Mouse (Mus musculus) urinary bladder, postnatal 36 days (tissue): ENCODE results near the gene Lin7b.

Experiments
- DNase-seq, 2 experiments: peaks; one replicate each; pipeline ENCODE4 v3.0.0; 2022; ENCODE audit warnings: low spot score in 2 of 2, mixed read lengths in 1 of 2

Gene Lin7b

DNA sequence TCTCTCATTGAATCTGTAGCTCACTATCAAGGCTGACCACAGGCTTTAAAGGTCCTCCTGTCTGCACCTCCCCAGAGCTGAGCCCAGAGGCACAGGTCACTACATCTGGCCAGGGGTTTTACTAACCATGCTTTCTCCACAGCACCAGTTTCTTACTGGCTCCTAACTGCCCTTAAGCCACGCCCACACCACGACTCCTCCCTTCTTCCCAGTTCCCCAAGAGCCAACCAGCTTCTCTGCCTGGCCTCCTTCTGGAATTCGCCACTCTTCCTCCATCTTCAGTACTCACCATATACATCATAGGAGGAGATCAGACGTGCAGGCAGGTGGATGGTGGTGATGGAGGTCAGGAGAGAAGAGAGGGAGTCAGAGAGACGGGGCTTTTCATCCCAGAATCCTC is 17.3 kb downstream of the Lin7b start:
- no peak for DNase-seq

DNA sequence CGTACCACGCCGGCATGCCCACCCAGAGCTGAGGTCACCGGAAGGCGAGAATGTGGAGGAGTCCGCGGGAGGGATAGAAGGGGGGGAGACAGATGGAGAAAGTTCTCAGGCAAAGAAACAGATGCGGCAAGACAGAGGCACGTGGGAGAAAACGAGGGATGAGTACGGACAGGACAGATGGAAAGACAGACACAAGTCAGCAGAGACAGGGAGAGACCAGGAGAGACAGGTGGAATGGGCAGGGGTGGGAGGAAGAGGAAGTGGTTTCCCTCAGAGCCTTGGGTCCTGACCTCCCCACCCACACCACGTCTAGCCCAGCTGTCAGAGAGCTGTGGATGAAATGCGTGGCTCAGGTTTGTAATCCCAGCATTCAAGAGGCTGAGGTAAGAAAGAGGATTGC is 23.5 kb downstream of the Lin7b start:
- no peak for DNase-seq

DNA sequence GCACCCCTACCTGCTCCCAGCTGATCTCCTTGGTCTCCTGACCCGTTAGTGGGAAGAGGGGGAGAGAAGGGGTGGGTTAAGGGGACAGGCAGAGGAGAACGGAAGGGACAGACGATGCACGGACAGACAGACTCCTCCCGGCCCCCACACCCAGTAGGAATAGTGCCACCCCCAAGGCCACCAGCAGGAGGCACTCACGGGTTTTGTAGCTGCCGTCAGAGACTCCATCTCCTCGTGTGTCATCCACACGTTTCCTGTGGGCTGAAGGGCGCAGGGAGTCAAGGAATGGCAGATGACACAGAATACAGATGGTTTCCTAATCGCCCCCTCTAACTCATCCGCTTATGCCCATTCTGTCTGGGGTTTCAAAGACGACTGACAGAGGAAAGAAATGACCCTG is 26.8 kb downstream of the Lin7b start:
- DNase-seq = no peak

DNA sequence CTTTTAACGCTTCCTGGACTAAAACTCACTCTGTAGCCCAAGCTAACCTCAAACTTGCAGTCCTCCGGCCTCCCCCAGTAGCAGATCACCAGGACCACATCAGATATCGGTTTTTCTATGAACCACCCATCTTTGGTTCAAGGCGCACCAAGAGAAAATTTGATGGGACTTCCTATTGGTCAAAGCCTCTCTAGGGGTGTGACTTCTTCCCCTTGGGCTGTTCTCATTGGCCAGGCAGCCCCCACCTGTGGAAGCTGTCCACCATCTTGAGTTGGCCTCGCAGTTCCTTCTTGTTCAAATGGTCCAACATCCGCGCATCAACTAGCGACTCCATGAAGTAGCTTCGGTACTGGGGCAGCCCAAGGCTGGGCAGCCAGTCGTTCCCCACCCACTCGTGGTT is 28.3 kb downstream of the Lin7b start:
- DNase-seq = no peak

DNA sequence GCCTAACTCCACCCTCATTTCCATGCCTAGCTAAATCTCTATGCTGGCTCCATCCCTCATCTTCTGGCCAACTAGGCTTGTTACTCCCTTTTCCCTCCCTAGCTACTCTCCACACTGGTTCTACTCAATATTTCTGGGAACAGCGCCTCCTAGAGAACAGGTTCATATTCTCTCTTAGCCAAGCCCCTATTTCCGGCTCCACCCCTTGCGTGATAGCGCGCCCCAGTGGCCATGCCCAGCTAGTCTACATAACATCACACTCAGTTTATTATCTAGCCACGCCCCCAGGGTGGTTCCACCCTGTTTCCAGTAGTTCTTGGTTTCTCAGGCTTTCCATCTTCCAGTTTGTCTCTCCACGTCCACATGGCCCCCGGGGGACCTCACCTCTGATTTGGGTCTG is 29.1 kb downstream of the Lin7b start:
- DNase-seq = peak; percentile 68 to 75

DNA sequence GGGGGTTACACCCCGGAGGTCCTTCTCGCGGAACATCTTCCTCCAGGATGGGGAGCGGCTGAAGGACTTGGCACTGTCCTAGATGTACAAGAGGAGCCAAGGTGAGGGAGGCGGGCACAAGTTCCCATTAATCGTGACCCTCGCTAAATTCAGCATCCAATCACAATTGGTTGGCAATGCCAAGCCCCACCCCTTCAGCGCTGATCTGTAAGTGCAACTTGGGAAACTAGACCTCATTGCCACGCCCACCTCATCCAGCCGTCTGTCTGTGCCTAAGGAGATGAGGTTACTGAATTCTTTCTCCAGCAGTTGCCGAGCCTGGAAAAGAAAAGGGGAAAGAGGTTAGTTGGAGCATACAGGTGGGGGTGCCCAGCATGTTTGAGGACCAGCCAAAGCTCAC is 29.7 kb downstream of the Lin7b start:
- peak in 1 of 2 experiments; percentile 18 for DNase-seq

DNA sequence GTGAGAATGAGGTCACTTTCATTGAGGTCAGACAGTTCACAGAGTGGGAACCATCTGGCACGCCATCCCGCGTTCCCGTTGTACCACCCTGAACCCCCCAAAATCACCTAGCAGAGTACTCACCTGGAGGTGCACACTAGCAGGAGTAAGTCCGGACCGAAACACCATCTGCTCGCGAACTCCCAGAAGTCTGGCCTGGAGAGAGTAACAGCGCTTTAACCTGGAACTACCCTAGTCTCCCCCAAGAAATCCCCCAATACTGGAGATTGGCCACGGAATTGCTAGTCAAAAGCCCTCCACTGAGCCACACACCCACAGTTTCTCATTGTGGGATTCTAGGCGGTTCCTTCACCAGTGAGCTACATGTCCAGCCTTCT is 30.3 kb downstream of the Lin7b start:
- no peak for DNase-seq

DNA sequence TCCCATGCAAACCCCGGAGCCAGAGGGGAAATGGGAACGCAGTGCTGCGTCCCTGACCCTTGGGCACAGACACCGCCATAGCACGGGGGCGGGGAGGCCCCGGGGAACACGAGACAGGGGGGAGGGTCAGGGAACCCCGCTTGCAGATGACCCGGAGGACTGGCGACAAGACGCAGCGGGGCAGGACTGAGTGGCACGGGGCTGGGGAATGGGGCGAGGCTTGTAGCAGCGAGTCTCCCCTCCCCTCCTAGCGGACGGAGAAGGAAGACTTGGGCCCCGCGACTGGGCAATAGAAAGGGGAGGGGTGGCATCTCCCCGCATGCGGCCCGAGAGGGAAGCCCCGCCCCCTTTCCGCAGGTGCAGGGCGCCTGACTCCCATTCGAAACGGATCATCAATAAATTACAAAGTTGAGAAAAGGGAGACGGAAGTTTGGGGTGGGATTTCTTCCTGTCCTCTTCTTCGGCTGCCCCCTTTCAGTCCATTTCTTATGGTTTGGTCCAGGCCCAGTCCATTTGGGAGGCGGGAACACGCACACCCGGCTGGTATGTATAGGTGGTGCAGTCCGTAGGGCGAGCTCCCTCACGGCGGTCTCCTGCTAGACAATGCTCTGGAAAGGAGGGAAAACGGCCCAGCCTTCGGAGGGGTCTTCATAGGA is 30.8 kb downstream of the Lin7b start:
- DNase-seq = peak; percentile 65

DNA sequence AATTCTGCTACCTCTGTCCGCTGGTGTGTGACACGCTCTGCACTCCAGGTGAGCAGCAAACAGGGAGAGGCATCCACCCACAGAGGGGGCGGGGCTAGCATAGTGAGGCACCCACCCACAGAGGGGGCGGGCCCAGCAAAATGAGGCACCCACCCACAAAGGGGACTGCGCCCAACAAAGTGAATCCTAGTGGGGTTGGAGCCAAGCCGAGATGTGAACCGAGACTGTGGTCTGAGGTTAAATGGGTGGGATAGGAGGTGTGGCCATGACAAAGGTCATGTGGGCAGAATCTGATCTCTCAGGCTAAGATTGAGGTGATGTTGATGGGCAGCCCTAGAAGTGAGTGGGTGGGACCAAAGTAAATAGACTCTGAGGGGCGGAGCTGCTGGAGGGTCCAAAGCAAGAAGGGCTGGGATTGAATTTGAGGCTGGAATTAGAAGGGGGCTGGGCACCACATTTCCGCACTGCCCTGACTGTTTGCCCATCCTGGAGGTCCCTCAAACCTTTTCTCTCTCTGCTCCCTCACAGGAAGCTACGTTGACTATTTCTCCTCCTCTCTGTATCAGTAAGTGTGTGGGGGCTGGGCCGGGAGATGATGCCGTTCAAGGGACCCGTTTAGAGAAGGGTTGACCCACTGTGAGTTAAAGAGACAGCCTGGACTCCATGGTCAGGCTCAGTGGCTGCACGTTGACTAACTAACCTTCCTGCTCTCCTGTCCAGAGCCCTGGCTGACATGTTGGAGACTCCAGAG is 32.0 kb downstream of the Lin7b start:
- peak; percentile 53 to 60 for DNase-seq

DNA sequence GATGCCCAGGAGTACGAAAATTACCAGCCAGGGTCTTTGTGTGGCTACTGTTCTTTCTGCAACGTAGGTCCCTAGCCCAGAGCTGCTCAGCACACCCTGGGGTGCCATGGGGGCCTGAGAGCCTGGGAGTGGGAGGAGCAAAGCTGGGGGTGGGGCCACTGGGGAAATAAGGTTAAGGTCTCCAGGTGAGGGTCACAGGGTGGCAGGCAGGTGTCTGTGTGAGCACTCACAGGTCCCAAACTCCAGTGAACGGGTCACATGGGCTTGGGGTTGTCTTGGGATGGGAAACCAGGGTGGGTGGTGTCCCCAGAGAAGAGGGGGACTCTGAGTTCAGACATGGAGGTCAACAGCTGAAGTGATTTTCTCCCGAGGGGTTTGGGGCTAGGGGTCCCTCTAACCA is 32.9 kb downstream of the Lin7b start:
- no peak for DNase-seq

DNA sequence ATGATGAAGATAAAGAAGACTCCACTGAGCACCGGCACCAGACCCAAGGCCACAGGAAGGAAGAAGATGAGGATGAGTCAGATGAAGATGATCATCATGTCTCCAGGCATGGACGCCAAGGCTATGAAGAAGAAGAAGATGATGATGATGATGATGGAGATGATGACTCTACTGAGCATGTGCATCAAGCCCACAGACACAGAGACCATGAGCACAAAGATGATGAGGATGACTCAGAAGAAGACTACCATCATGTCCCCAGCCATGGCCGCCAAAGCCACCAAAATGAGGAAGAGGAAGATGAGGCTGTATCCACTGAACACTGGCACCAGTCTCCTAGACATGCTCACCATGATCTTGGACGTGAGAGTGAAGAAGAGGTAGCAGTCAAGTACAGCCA is 34.1 kb downstream of the Lin7b start:
- no peak for DNase-seq

DNA sequence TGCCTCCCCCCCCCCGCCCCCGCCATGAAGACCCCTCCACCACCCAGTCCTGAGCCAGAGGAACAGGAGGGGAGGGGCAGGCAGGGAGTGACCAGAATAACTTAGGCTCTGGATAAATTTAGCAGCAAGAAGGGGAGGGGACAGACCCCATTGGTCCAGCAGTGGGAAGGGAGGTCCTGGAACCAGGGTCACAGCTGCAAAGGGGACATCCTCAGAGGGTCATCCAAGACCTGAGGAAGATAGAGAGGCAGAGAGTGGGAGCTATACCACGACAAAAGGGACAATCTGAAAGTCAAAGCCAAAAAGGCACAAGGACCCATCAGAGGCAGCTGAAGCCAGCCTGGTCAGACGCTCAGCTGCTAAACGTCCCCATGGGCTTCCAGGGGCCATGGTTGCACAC is 35.3 kb downstream of the Lin7b start, which contains the start of gene Hrc:
TSS of gene Hrc (plus strand) at position 235 of the 400 bp plus-strand sequence.
- no peak for DNase-seq

DNA sequence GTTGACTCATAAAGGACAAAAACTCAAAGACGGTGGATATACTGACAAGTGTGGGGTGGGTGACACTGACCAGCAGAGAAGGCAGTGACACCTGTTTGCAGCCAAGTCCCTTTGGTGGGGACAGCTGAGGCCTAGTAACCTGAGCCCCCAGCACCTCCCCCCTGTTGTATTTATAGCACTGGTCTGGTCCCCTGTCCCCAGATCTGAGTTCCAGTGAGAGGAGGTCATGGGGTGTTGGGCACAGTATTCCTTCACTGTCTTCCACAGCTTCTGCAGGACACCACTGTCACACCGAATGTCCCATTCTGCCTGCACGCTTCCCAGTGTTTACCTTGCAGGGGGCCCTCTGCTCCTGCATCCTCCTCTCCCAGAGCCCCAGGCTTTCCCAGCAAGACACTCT is 35.8 kb downstream of the Lin7b start:
- DNase-seq = no peak

DNA sequence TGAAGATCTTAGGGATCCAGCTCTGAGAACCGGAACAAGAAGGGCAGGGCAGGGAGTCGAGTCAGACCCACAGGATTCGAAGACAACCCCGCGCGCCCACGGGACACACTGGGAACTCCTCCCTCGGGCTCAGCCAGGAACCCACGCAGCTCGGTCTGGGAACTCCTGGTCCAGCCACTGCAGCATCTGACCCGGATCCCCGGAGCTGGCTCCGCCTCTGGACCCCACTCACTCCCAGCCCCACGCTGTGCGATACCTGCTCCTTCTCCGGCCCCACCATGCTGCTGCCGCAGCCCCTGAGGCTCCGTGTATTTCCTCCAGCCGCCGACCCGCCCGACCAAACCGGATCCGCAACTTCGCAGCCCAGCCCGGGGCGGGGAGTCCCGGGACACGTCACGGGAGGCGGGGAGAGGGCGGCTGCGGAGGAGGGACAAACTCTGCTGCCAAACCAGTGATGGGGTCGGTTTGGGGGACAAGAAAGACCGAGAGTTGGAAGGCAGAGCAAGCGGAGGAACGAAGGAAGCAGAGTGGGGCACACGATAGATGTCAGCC is 36.9 kb downstream of the Lin7b start, which contains the start of gene Trpm4:
TSS of gene Trpm4 (minus strand) at position 350 of the 552 bp plus-strand sequence.
- peak; percentile 90 to 91 for DNase-seq

DNA sequence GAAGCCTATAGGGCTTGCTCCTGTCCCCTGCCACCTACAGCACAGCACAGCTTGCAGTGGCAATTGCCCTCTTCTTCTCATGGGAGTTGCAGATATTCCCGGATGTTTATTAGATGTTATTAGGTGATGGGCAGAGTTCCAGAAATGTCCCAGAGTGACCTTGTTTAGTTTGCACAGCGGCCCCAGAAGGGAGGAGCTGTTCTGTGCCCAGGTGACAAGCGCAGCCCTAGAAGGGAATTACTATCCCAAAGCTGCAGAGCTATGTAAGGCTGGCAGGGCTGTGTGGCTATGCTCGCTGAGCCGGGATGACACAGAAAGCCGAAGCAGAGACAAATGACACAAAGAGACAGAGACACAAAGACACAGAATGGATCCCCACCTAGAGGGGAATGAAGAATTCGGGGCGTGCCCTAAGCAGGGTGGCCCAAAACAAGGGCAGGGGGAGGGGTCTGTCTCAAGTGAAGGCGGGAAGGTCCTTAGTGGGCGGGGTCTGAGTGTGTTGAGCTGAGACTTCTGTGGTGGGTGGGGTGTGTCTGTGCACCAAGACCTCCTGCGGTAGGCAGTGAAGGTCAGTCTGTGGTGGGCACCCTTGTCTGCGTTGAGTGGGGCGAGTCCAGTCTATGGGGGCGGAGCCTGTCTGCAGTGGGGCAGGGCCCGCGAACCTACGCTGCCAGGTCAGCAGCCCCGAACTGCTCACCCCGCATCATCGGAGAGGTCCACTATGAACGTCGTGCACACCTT is 37.5 kb downstream of the Lin7b start:
- DNase-seq = peak; percentile 49 to 61

DNA sequence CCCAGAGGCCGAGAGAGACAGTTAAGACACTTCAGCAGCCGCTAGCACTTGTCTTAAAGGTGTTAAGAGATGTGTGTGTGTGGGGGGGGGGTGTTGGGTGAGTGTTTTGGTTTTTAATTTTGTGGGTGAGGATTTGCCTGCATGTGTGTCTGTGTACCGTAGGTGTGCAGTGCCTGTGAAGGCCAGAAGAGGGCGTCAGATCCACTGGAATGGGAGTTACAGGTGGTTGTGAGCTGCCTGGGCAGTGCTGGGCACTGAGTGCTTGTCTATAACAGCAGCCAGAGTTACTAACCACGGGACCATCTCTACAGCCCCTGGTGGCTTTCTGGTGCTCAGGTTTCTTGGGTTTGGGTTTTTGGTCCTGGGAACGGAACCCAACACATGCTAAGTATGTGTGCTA is 38.9 kb downstream of the Lin7b start:
- DNase-seq = no peak

DNA sequence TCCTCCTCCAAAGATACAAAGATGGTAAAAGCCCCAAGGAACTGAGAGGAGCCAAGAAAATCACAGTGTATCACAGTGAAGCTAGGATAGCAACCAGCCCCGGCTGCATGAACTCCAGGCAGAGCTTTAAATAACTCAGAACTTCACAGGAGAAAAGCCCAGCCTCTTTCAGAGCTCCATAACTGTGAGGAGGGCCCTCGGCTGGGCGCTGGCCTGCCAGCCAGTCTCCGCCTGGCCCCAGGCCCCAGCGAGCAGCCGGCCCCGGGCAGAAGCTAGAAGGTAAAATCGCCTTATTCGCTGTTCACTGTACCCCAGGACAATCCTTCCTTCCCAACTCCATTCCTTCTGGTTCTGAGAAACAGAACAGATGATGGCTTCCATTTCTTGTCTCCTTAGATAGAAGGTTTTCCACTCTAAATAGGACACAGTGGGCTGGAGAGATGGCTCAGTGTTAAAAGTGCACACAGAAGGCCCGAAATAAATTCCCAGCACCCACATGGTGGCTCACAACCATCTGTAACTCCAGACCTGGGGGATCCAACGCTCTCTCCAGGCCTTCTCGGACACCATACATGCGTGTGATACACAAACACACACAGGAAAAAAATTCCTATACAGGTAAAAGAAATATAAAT is 41.4 kb downstream of the Lin7b start:
- no peak for DNase-seq

DNA sequence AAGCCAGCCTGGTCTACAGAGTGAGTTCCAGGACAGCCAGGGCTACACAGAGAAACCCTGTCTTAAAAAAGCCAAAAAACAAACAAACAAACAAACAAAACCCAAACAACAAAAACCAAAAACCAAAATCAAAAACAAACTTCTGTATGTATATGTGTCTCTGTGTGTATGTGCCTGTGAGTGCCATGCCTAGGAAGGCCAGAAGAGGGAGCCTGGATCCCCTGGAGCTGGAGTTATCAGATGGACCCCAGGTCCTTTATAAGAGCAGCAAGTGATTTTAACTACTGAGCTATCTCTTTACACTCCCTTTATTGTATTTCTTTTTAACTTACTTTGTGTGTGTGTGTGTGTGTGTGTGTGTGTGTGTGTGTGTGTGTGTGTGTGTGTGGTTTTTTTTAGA is 44.6 kb downstream of the Lin7b start:
- DNase-seq = no peak

DNA sequence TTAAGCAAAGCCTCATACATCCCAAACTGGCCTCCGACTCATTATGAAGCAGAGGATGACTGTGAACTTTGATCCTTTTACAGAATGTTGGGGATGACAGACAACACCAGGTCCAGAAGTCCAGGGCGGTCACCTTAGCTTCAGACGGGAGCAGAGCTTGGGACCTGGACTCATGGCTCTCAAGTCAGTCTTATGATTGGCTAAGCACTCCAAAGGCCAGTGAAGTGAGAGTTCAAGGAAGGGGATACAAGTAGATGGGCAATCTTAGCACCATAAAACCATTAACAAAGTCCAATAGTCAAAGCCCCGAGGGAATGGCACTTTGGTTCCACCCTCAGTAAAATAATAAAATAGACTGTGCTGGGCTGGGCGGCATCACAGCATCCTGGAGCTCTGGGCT is 47.3 kb downstream of the Lin7b start:
- DNase-seq = no peak

DNA sequence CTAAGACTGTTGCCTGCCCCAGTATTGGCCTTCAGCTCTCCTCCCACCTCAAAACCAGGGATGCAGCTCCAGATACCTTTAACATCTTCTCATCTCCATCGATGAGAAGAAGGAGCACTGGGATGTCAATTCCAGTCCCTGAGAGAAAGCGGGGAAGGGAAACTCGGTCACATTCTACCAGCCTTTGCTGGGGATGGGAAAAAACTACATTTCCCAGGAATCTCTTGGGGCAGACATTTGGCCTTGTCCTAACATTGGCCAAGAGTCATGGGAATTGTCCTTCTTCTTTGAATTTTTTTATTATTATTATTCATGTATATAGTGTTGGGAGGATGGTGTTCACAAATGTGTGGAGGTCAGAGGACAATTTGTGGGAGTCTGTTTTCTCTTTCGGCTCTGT is 48.1 kb downstream of the Lin7b start:
- no peak for DNase-seq
